Mouse (Mus musculus): ENCODE measurements around the gene B4galnt1.
"Not testable (repeated sequence)": the region's sequence is repeated elsewhere in the genome, so short reads cannot be mapped to it uniquely, and the experiment has no call there.

Gene B4galnt1

DNA sequence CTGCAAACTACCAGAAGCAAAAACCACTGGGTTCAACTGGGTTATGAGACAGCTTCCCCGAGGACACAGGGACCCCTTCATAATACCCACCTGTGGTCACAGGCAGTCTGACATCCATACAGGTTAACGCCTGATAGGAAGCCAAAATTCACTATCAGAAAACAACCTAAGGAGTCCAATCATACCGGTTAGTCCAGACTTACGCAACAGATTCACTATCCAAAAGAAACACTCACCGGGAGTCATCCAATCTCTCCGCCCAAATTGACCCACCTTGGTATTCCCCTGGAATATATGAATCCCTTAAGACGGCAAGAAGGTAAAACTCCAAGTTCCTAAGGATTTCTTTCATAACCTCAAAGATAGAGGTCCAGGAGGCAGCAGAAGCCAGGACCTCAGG lies 20.5 kb upstream of the B4galnt1 start:
- DNase-seq = no peak

DNA sequence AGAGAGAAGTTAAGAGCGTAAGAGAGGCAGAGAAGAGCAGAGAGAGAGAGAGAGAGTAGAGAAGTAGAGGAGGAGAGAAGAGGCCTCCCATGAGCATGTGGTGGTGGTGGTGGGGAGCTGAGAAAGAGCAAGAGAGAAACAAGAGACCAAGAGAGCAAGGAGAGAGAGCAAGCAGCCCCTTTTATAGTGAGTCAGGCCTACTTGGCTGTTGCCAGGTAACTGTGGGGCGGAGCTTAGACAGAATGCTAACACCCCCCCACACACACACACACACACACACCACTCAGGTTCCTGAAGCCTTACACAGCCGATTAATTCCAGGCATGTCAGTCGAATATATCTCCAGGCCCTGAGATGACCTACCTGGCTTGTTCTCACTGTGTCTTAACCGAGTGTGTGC lies 19.7 kb upstream of the B4galnt1 start:
- DNase-seq = no peak

DNA sequence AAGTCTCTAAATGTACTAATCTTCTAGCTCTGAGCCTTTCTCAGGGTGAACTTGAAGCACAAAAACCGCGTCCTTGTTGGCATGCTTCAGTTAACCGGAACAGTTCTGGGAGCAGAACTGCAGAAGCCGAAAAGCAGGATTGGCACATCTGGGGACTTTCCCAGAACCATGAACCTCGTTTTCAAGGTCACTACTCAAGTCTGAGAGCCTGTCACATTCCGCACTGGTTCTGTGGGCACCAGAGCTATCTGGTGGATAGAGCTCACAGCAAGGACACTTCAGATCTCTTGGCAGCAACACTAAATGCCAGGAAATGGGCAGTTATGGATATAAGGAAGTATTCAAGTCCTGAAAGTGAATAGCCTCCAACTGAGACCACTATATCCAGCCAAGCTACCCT lies 17.9 kb upstream of the B4galnt1 start:
- DNase-seq = no peak

DNA sequence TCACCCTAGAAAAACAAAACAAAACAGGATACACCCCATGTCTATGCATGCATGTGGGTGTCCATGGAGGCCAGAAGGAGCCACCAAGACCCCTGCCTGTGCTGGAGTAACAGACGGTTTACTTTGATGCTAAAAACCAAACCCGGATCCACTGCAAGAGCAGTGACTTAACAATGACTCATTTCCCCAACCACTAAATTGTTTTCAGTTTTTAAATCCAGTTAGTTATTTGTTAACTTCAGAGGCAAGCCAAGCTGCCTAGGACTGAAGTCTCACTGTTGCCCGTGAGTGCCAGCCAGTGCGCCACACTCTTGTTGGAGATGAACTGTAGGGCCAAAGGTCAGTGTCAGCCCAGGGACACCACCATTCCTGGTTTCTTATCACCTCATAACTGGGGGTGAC lies 14.6 kb upstream of the B4galnt1 start:
- no peak for DNase-seq

DNA sequence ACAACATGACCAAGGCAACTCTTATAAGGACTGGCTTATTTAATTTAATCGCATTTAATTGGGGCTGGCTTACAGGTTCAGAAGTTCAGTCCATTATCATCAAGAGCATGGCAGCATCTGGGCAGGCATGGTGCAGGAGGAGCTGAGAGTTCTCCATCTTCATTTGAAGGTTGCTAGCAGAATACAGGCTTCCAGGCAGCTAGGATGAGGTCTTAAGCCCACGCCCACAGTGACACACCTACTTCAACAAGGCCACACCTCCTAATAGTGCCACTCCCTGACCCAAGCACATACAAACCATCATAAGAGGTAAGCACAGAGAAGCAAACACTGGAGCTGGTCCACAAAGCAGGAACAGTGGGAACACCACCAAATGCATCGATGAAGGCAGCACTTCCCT lies 13.8 kb upstream of the B4galnt1 start:
- not testable (repeated sequence) for DNase-seq

DNA sequence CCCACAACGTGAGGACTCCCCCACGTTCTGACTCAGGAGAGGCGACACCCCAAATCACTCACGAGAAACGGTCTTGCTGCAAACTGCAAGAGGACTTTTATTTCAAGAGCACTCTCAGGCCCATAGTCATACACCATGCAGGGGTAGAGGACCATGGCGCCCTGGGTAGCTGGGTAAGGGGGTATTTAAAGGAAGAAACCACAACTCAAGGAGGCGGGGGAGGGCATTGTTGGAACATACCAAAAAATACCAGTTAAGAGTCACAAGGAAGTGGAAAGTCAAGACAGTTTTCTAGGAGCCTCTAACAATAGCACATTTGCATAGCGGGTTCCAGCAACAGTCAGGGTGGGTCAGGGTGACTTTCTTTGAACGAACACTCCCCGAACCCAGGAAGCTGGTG lies 12.5 kb upstream of the B4galnt1 start:
- not testable (repeated sequence) for DNase-seq

DNA sequence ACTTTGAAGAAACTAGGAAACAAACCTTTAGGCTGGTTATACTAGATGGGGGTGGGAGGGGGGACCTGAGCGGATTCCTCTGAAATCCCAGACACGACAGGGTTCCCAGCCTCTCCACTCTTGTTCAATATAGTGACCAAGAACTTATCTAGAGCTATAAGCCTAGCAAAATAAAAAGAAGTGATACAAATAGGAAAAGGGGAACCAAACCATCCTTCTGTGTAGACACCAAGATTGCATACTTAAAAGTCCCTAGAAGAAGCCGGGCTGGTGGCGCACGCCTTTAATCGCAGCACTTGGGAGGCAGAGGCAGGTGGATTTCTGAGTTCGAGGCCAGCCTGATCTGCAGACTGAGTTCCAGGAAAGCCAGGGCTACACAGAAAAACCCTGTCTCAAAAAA lies 11.7 kb upstream of the B4galnt1 start:
- DNase-seq = no peak

DNA sequence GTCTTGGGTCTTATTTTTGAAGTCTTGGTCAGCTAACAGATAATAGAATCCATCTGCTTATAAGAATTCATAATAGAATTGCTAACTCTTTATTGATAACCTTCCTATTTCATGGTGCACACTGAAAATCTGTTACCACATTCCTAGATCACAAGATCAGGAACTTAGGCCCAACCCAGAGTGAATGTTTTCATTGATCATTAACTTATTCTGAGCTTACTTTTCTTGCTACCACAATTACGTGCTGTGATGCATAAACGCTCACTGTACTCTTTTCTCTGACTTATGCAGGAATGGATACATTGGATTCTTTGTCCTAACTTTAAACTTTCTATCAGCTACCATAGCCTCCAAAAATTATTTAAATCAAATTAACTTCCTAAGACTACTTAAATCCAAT lies 10.8 kb upstream of the B4galnt1 start:
- no peak for DNase-seq

DNA sequence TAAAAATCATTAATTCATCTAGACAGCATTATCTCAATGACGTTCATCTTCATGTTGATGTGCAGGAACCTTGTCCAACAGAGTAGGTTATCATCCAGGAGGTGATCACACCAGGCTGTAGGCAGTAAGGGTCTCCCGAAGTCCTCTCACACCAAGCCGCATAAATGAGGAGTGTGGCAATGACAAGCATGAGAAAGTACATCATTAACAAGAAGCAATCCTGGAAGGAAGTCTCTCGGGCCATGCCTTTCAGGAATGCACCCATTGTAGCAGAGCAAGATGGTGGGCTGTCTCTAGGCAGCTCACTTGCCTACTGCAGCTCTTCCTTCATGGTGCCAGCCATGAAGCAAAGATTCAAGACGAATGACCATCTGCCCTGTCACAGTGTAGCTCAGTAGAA lies 10.4 kb upstream of the B4galnt1 start:
- DNase-seq = no peak

DNA sequence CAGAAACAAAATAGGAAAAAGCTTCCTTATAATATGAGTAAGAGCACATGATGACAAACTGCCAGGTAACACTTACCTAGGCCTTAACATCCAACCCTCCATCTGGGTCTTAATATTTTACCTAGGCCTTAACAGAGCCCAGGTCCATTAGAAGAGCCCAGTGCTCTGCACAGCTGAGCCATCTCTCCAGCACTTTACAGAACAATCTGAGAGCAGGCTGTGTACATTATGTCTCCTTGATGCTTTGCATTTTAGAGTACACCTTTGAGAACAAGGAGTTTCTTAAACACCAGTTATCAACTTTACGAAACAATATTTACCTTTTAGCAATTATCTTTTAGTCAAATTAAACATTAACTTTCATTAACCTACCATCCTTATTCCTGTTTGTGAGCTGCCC lies 8.9 kb upstream of the B4galnt1 start:
- DNase-seq = no peak

DNA sequence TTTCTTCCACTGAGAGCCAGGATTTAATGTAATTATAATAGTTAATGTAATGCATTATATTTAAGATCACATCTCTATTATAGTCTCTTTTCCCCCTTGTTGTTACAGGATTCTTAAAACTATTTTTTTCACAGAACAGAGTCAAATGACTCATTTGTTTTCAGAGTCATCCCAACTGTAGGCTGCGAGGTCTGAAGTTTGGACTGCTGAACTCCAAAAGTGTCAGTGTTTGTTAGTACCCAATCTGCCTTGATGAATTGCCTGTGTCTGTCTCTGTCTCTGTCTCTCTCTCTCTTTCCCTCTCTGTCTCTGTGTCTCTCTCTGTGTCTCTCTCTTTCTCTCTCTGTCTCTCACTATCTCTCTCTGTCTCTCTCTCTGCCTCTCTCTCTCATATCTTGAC lies 8.5 kb upstream of the B4galnt1 start:
- no peak for DNase-seq

DNA sequence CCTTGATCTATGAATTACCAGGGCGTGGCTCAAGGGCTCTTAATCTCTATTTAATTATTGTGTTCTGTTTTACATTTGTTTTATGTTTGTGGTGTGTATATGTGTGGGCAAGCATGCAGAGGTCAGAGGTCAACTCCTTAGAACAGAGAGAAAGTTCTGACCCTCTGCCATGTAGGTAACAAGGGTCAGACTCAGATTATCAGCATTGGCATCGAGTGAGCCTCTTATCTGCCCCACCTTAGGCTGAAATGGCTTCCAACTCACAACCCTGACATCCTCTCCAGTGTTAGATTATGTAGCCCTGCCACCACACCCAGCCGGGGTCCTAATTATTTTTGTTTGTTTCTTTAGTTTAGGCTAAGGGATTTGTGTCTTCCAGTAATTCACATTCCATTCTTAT lies 6.6 kb upstream of the B4galnt1 start:
- DNase-seq = no peak

DNA sequence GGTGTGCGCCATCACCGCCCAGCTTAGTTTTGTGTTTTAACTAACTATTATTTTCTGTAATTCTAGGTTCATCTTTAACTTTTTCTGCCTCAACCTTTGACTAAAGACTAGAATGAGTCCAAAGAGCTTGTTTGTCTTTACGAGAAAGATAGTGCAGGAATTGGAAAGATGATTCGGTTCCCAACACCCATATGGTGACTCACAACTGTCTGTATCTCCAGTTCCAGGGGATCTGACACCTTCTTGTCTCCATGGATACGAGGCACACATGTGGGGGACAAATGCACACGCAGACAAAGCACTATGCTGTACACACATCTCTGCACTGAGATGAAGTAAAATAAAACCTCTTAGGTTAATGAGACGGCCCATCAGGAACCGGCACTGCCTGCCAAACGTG lies 4.9 kb upstream of the B4galnt1 start:
- DNase-seq = no peak

DNA sequence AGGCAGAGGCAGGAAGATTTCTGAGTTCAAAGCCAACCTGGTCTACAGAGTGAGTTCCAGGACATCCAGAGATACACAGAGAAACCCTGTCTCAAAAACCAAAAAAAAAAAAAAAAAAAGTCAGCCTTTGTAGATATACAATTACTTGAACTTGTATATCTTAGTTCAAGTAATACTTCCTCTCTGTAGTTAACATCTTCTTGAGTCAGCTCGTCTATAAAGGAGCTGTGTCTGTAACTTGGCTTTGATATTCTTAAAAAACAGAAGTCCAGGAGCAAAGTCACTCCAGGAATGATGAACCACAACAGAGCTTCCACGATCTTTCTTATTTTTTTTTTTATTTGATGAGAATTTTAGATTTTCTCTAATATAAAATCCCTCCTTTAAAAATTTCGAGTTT lies 4.3 kb upstream of the B4galnt1 start:
- DNase-seq = no peak

DNA sequence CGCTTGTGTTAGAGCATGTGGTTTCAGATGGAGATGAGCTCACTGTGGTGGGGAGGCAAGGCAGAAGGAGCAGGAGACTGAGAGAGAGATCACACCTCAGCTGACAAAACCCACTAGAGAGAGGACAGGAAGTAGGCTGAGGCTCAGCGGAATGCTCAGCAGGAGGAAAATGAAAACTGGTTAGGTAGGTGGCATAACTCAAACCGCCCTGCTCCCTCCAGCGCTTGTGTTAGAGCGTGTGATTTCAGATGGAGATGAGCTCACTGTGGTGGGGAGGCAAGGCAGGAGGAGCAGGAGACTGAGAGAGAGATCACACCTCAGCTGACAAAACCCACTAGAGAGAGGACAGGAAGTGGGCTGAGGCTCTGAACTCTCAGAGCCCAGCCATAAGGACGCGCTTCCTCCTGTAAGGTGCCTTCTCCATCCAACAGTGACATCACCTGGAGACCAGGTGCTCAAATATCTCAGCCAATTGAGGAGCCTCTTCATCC lies 2.2 kb upstream of the B4galnt1 start:
- not testable (repeated sequence) for DNase-seq

DNA sequence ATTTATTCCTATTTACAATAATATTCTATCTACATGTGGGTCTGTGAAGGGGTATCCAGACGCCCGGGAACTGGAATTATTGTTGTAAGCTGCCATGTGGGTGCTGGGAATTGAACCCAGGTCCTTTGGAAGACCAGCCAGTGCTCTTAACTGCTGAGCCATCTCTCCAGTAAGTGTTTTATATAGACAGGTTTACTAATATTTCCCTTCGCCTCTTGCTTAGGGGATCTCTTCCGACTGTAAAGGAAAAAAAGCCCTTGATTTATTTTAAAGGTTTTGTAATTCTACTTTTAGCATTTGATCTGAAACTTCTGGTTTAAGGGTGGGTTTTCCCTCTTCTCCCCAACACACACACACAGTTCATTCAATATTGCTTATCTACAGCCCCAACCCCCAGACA lies 835 bp upstream of the B4galnt1 start:
- DNase-seq = no peak

DNA sequence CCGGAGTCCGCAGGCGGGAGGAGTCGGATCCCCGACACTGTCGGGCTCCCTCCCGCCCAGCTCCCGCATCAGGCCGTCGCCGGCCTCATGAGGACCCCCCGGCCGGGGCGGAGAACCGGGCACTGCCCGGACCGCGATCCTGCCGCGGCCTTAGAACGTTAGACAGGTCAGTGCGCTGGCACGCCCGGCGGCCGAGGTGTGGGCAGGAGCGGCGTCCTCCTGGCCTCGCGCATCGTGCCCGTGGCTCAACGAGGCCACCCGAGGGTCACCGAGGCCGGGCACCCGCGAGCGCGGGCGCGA lies 279 bp downstream of the B4galnt1 start:
- DNase-seq = peak; percentile 63

DNA sequence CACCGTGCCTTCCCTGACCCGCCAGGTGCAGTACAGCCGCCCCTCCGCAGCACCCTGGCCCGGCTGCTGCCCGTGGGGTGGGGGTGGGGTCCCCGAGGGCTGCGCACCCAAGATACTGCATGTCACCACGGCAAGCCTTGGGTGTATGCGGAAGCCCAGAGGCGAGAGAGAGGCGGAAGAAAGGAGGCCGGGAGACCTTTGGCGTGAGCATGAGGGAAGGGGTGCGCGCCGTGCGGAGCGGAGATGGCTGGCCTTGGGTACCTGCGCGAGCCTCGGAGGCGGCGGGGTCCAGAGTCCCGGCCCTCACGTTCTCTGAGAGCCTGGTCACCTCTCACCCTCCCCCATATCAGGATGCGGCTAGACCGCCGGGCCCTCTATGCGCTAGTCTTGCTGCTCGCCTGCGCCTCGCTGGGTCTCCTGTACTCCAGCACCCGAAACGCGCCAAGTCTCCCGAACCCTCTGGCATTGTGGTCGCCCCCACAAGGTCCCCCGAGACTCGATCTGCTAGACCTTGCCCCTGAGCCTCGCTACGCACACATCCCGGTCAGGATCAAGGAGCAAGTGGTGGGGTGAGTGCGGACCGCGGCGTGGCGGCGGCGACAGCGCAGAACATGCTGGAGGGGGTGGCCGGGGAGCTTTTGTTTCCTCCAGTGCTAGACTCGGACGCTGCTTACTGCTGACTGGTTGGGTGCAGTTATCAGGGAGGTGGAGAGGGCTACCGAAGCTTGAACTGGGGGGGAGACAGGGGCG lies 804 bp downstream of the B4galnt1 start:
- peak; percentile 60 for DNase-seq

DNA sequence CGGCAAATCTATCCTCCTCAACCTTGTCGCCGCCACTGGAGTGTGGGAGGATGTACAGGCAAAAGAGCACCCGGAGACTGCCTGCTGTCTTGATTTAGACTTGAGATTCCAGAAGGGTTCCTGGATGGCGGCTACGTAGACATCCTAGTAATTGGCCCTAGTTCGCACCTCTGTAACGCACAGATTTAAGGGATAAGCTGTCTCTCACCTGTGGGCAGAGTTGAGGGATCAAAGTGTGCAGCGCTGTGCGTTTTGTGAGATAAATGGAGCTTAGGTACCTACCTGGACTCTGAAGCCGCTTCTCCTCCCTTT lies 1.3 kb downstream of the B4galnt1 start:
- DNase-seq = no peak

DNA sequence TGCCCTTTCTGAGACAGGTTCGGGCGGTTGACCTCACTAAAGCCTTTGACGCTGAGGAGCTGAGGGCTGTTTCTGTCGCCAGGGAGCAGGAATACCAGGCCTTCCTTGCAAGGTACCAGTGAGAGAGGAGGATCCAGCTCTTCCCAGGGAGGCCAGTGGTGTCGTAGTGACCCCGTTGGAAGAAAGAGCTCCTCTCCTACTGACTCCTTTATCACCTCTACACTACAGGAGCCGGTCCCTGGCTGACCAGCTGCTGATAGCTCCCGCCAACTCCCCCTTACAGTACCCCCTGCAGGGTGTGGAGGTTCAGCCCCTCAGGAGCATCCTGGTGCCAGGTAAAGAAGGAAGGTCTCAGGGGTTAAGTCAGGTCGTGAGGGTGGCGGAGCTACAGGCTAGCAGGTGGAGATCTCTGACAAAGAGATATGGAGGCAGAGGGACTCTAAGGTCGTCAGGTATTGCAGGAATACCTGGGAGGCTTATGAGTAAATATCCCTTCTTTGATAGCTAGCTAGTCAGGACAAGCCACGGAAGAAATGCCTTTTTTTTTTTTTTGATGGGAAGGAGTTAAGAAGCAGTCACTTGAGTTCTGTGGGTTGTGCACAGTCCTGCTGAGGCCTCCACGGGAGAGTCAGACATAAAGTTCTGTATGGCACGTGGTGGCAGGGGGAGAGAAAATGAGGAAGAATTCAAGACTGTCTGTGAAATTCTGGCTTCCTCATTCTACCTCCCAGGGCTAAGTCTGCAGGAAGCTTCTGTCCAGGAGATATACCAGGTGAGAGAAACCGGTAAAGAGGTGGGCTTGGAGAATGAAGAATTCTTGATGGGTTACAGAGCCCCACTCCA lies 2.0 kb downstream of the B4galnt1 start:
- no peak for DNase-seq

DNA sequence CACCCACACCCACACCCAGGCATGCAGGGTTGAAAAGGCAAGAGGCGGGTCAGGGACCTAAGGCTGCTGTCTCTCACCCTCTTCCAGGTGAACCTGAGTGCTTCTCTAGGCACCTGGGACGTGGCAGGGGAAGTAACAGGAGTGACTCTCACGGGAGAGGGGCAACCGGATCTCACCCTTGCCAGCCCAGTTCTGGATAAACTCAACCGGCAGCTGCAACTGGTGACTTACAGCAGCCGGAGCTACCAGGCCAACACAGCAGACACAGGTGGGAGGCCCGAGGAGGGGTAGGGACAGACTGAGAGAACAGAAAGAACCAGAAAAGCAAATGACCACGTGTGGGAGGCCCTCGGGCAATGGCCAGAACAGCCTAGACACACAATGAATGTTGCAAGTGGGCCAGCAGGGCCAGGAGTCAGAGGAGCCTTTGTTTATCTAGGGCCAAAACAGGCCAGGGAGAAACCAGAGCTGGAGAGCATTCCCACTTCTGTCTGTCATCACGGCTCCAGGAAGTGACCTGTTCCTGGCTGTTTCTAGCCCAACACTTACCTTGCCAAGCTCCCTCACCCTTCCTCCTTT lies 2.7 kb downstream of the B4galnt1 start:
- DNase-seq = no peak

DNA sequence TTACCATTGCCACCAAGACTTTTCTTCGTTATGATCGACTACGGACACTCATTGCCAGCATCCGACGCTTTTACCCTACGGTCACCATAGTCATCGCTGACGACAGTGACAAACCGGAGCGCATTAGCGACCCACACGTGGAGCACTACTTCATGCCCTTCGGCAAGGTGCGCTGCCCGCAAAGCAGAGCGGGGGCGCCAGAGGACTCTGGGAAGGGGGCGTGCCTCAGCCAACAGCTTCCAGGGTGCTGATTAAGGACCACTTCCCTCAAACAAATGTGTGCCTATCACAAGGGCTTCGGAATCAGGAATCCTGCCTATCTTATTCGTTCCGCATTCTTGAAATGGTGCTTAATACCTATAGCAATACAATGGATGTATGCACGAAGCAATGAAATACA lies 5.0 kb downstream of the B4galnt1 start:
- no peak for DNase-seq

DNA sequence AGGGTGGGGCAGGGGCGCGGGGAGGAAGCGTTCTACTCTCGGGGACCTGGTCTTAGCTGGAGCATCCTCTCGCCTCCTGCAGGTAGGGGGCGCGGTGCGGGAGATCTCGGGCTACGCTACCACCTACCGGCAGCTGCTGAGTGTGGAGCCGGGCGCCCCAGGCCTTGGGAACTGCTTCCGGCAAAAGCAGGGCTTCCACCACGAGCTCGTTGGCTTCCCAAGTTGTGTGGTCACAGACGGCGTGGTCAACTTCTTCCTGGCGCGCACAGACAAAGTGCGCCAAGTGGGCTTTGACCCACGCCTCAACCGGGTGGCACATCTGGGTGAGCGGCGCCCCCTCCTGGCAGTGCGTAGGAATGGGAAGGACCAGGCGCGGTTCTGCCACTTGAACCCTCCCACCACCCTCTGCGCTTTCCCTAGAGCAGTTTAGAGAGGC lies 5.8 kb downstream of the B4galnt1 start:
- no peak for DNase-seq

DNA sequence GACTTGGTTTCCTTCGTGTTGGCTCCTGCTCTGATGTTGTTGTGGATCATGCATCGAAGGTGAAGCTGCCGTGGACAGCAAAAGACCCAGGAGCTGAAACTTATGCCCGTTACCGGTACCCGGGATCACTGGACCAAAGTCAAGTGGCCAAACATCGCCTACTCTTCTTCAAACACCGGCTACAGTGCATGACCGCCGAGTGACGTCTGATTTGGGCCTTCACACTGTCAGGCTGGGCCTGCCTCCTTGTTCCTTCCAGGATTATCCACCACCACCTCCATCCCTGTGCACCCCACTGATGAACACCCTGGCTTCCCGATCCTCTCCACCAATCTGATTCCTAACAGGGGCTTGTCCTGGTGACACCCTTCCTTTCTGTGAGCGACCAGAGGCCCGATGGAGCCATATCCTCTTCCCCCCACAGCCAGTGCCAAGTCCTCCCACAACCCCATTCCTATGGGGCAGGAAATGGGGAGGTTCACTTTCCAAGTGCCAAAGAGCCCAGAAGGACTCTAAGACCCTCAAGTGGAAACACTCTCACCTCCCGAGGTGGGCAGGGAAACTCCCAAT lies 6.7 kb downstream of the B4galnt1 start:
- no peak for DNase-seq
